Comparison of ENCODE assay signal across 16 mouse cellular contexts in the genomic region with DNA sequence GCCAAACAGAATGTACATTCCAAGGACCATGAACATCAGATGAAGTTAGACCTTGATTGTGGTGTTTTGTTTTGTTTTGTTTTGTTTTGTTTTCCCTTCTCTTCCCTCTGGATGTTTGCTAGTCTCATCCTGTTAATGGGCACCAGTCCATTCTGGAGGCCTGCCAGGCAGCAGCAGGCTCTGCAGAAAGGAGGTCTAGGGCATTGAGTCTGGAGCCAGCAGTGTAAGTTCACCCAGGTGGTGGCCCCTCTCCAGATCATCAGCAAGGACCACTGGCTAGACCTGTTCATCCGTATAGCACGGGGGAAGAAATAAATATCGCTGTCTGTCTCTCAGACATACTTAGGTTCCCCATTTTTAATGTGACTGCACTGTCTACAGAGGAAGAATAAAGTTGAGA. TPM values are rescaled to one million over a fixed set of nuclear protein-coding genes. Genes with fewer than 3 reads are reported as not detected.
DNase-seq lines count a peak whose midpoint lies in the region; ATAC-seq and TF ChIP-seq lines count a peak whose summit lies in the region.
"Had no signal": no experiment of that assay in that cellular context is flagged by ENCODE, and none has a peak within 500 bp of the region (broad histone marks: within the 10 kb centered on the region; RNA-seq: fewer than 3 reads in every experiment).

No protein-coding gene starts in this region.

- WGBS in cerebellum, adult 2 months: 62% methylated on average over 3 of the region's 3 CpGs
- WGBS in hindbrain, postnatal 0 days: 65% methylated on average over 3 of the region's 3 CpGs
- 94% methylated on average over 3 of the region's 3 CpGs for WGBS in hindbrain, embryonic 11.5 days

- DNase-seq in cerebellum, adult 2 months: peak; percentile 26 to 31
- no peak for DNase-seq in cerebellum, adult 11-12 months
- DNase-seq in hindbrain, postnatal 0 days (ENCODE audit: low spot score): peak; percentile 71
- DNase-seq in hindbrain, embryonic 11.5 days (ENCODE audit: low spot score): no peak
- DNase-seq in right cerebral cortex, postnatal 10 days (ENCODE audit: low spot score in 2 of 2): peak; percentile 34 to 50
- DNase-seq in right cerebral cortex, postnatal 36 days (ENCODE audit: low spot score in 2 of 2): no peak
- DNase-seq in cerebellum, postnatal 4 days (ENCODE audit: low spot score in 2 of 2): peak; percentile 43 to 77
- DNase-seq: kidney, adult 8-10 months; liver had no signal

- TF ChIP-seq POLR2A in cerebellum, adult 2 months (IDR thresholded peaks at IDR 0.05; ENCODE audit: borderline replicate concordance, insufficient read depth, low read length): no peak

- ATAC-seq in hindbrain, postnatal 0 days: 0 out of 2 replicates have a peak, but pooled peaks have one; percentile 51
- ATAC-seq in hindbrain, embryonic 11.5 days (ENCODE audit: low FRiP score): no peak

- no peak overlapping the region for H3K27ac ChIP-seq in cerebellum, adult 2 months (ENCODE audit: insufficient read depth, low read length)
- H3K27ac ChIP-seq in hindbrain, postnatal 0 days: no peak overlapping the region
- no peak overlapping the region for H3K27ac ChIP-seq in hindbrain, embryonic 11.5 days (ENCODE audit: low read depth, low read length)
- H3K27ac ChIP-seq: embryonic facial prominence, embryonic 12.5 days; lung, embryonic 15.5 days had no signal

- no peaks in the 10 kb centered on the region for H3K9me3 ChIP-seq in hindbrain, postnatal 0 days (ENCODE audit: low read length)
- H3K9me3 ChIP-seq in hindbrain, embryonic 11.5 days (ENCODE audit: control insufficient read depth, low read length): no peaks in the 10 kb centered on the region
- H3K9me3 ChIP-seq: embryonic facial prominence, embryonic 12.5 days; lung, embryonic 15.5 days had no signal

- TF ChIP-seq CTCF in cerebellum, adult 2 months (IDR thresholded peaks at IDR 0.05; ENCODE audit: borderline replicate concordance, insufficient read depth, low read depth, low read length): no peak
- no peak for TF ChIP-seq CTCF in hindbrain, postnatal 0 days (IDR thresholded peaks at IDR 0.05; ENCODE audit: low read depth)

- H3K27me3 ChIP-seq in cerebellum, adult 2 months (ENCODE audit: control insufficient read depth, insufficient read depth, low read length): no peaks in the 10 kb centered on the region
- H3K27me3 ChIP-seq in hindbrain, postnatal 0 days (ENCODE audit: insufficient read depth, low read length): no peaks in the 10 kb centered on the region
- H3K27me3 ChIP-seq in hindbrain, embryonic 11.5 days (ENCODE audit: control insufficient read depth, insufficient read depth, low read length): no peaks in the 10 kb centered on the region
- H3K27me3 ChIP-seq: embryonic facial prominence, embryonic 12.5 days; lung, embryonic 15.5 days had no signal

- no peak overlapping the region for H3K4me2 ChIP-seq in hindbrain, postnatal 0 days (ENCODE audit: low read depth, low read length)
- H3K4me2 ChIP-seq in hindbrain, embryonic 11.5 days (replicated peaks; ENCODE audit: low read depth, low read length): no peak overlapping the region
- H3K4me2 ChIP-seq: embryonic facial prominence, embryonic 12.5 days; lung, embryonic 15.5 days had no signal

- no peaks in the 10 kb centered on the region; the same call in 1 of the 2 replicates for H3K4me1 ChIP-seq in cerebellum, adult 2 months (ENCODE audit: control insufficient read depth, insufficient read depth, low read length)
- no peaks in the 10 kb centered on the region; the same call in 1 of the 2 replicates for H3K4me1 ChIP-seq in hindbrain, postnatal 0 days (ENCODE audit: insufficient read depth, low read length)
- H3K4me1 ChIP-seq in hindbrain, embryonic 11.5 days (replicated peaks; ENCODE audit: control insufficient read depth, insufficient read depth, low read length): no peaks in the 10 kb centered on the region
- H3K4me1 ChIP-seq: embryonic facial prominence, embryonic 12.5 days; lung, embryonic 15.5 days had no signal

- peaks cover 16% of the 10 kb centered on the region for H3K36me3 ChIP-seq in hindbrain, postnatal 0 days (ENCODE audit: insufficient read depth, low read length)
- H3K36me3 ChIP-seq in hindbrain, embryonic 11.5 days (ENCODE audit: control insufficient read depth, insufficient read depth, low read length): no peaks in the 10 kb centered on the region

- no peak overlapping the region for H3K9ac ChIP-seq in hindbrain, postnatal 0 days (replicated peaks; ENCODE audit: low read length)
- H3K9ac ChIP-seq in hindbrain, embryonic 11.5 days (ENCODE audit: low read depth, low read length): no peak overlapping the region
- H3K9ac ChIP-seq: embryonic facial prominence, embryonic 12.5 days; lung, embryonic 15.5 days had no signal

- H3K4me3 ChIP-seq in cerebellum, adult 2 months (replicated peaks; ENCODE audit: insufficient read depth, low read depth, low read length): no peak overlapping the region
- no peak overlapping the region for H3K4me3 ChIP-seq in hindbrain, postnatal 0 days (ENCODE audit: low read length)
- H3K4me3 ChIP-seq in hindbrain, embryonic 11.5 days (ENCODE audit: low read depth, low read length): no peak overlapping the region
- H3K4me3 ChIP-seq: embryonic facial prominence, embryonic 12.5 days; lung, embryonic 15.5 days had no signal

RNA-seq across cellular contexts. Expression of a gene that starts 35.2 kb away (rescaled TPM):
- polyA plus RNA-seq in cerebellum, adult 2 months (2012; rRNA removed): 12.0 and 12.6 TPM in 2 replicates
- 43.0 and 50.7 TPM in 2 replicates for total RNA-seq in hindbrain, postnatal 0 days (2014; rRNA removed)
- 51.1 and 52.1 TPM in 2 replicates for polyA plus RNA-seq in hindbrain, postnatal 0 days (2015; fragmentation: Nextera tagmentation; extraction: Ambion mirVana)
- polyA plus RNA-seq in hindbrain, embryonic 11.5 days (2014; fragmentation: Nextera tagmentation; extraction: Ambion mirVana): 9.4 and 9.9 TPM in 2 replicates
- total RNA-seq: hematopoietic stem cell, adult 5-6 weeks; layer of hippocampus, adult 8-10 months; left cerebral cortex, postnatal 10 days; neutrophil, adult 5-6 weeks had no signal
- polyA plus RNA-seq: lung, embryonic 15.5 days; thymus, postnatal 0 days had no signal

RNA-seq across cellular contexts. Expression of a gene that starts 41.1 kb away (rescaled TPM):
- polyA plus RNA-seq in cerebellum, adult 2 months (2012; rRNA removed): 5.8 and 6.4 TPM in 2 replicates
- 17.4 and 18.6 TPM in 2 replicates for total RNA-seq in hindbrain, postnatal 0 days (2014; rRNA removed)
- polyA plus RNA-seq in hindbrain, postnatal 0 days (2015; fragmentation: Nextera tagmentation; extraction: Ambion mirVana): 10.2 and 11.0 TPM in 2 replicates
- polyA plus RNA-seq in hindbrain, embryonic 11.5 days (2014; fragmentation: Nextera tagmentation; extraction: Ambion mirVana): 18.5 and 19.8 TPM in 2 replicates

RNA-seq across cellular contexts. Expression of a gene that starts 41.1 kb away (rescaled TPM):
- polyA plus RNA-seq in cerebellum, adult 2 months (2012; rRNA removed): 15.5 and 15.7 TPM in 2 replicates
- total RNA-seq in hindbrain, postnatal 0 days (2014; rRNA removed): 64.3 and 111 TPM in 2 replicates
- 12.8 and 14.5 TPM in 2 replicates for polyA plus RNA-seq in hindbrain, postnatal 0 days (2015; fragmentation: Nextera tagmentation; extraction: Ambion mirVana)
- polyA plus RNA-seq in hindbrain, embryonic 11.5 days (2014; fragmentation: Nextera tagmentation; extraction: Ambion mirVana): 29.5 and 33.3 TPM in 2 replicates

Comparison
In these comparisons a context has a peak if more than half of its experiments do, and no peak if none do; other contexts are left out.
1. DNase-seq: peak in cerebellum, adult 2 months (2 of 2), hindbrain, postnatal 0 days (single experiment), right cerebral cortex, postnatal 10 days (2 of 2) and cerebellum, postnatal 4 days (2 of 2); none in cerebellum, adult 11-12 months (single experiment), hindbrain, embryonic 11.5 days (single experiment) and right cerebral cortex, postnatal 36 days (0 of 2).